Mouse (Mus musculus): ENCODE results near the gene Hmgn2. TPM values are rescaled to one million over a fixed set of nuclear protein-coding genes. Genes with fewer than 3 reads are reported as not detected.

Gene Hmgn2
- total RNA-seq, 2 experiments from 2014 or later, result 473 to 485 TPM

GRCm38 (mm10) chr4:133980496-133980895, 12.0 kb upstream of the Hmgn2 start:
- no peak for DNase-seq (ENCODE audit: low spot score in 2 of 2)

GRCm38 (mm10) chr4:133978021-133978711, 9.7 kb upstream of the Hmgn2 start:
- DNase-seq (ENCODE audit: low spot score in 2 of 2), result no peak

GRCm38 (mm10) chr4:133971741-133972140, 3.3 kb upstream of the Hmgn2 start:
- no peak for DNase-seq (ENCODE audit: low spot score in 2 of 2)

GRCm38 (mm10) chr4:133970876-133971275, 2.4 kb upstream of the Hmgn2 start:
- DNase-seq (ENCODE audit: low spot score in 2 of 2), result peak in 1 of 2 experiments; percentile 54

- no peak for DNase-seq (ENCODE audit: low spot score in 2 of 2)
Measured at GRCm38 (mm10) chr4:133970196-133970595, 1.7 kb upstream of the Hmgn2 start.

GRCm38 (mm10) chr4:133969114-133969770, 792 bp upstream of the Hmgn2 start:
- no peak for DNase-seq (ENCODE audit: low spot score in 2 of 2)

- DNase-seq (ENCODE audit: low spot score in 2 of 2), result peak; percentile 87 to 95
Measured at GRCm38 (mm10) chr4:133967866-133968149, 642 bp downstream of the Hmgn2 start.

GRCm38 (mm10) chr4:133967138-133967865, 1.1 kb downstream of the Hmgn2 start:
- peak; percentile 99 for DNase-seq (ENCODE audit: low spot score in 2 of 2)

- no peak for DNase-seq (ENCODE audit: low spot score in 2 of 2)
Measured at GRCm38 (mm10) chr4:133966271-133966940, 2.0 kb downstream of the Hmgn2 start.

GRCm38 (mm10) chr4:133962566-133962965, 5.9 kb downstream of the Hmgn2 start:
- no peak for DNase-seq (ENCODE audit: low spot score in 2 of 2)

GRCm38 (mm10) chr4:133958884-133959283, 9.6 kb downstream of the Hmgn2 start:
- DNase-seq (ENCODE audit: low spot score in 2 of 2), result no peak

GRCm38 (mm10) chr4:133956358-133956757, 12.1 kb downstream of the Hmgn2 start:
- no peak for DNase-seq (ENCODE audit: low spot score in 2 of 2)

GRCm38 (mm10) chr4:133946736-133947135, 21.7 kb downstream of the Hmgn2 start:
- DNase-seq (ENCODE audit: low spot score in 2 of 2), result no peak

- DNase-seq (ENCODE audit: low spot score in 2 of 2), result no peak
Measured at GRCm38 (mm10) chr4:133943791-133944190, 24.7 kb downstream of the Hmgn2 start.

- DNase-seq (ENCODE audit: low spot score in 2 of 2), result no peak
Measured at GRCm38 (mm10) chr4:133942679-133943078, 25.8 kb downstream of the Hmgn2 start.

- DNase-seq (ENCODE audit: low spot score in 2 of 2), result no peak
Measured at GRCm38 (mm10) chr4:133941576-133941975, 26.9 kb downstream of the Hmgn2 start.

- no peak for DNase-seq (ENCODE audit: low spot score in 2 of 2)
Measured at GRCm38 (mm10) chr4:133940386-133941260, 27.8 kb downstream of the Hmgn2 start.

GRCm38 (mm10) chr4:133938077-133938476, 30.4 kb downstream of the Hmgn2 start:
- no peak for DNase-seq (ENCODE audit: low spot score in 2 of 2)

- no peak for DNase-seq (ENCODE audit: low spot score in 2 of 2)
Measured at GRCm38 (mm10) chr4:133931785-133932184, 36.7 kb downstream of the Hmgn2 start.

- DNase-seq (ENCODE audit: low spot score in 2 of 2), result no peak
Measured at GRCm38 (mm10) chr4:133931349-133931748, 37.1 kb downstream of the Hmgn2 start.

- no peak for DNase-seq (ENCODE audit: low spot score in 2 of 2)
Measured at GRCm38 (mm10) chr4:133929278-133929670, 39.2 kb downstream of the Hmgn2 start.

Data from gastrocnemius, postnatal 4 days (tissue).